Mouse (Mus musculus): ENCODE measurements around the gene Tnfrsf1b. TPM values are rescaled to one million over a fixed set of nuclear protein-coding genes. Genes with fewer than 3 reads are reported as not detected.

Gene Tnfrsf1b
- polyA plus RNA-seq, 1 experiment from 2014 or later = 9.4 TPM

DNA sequence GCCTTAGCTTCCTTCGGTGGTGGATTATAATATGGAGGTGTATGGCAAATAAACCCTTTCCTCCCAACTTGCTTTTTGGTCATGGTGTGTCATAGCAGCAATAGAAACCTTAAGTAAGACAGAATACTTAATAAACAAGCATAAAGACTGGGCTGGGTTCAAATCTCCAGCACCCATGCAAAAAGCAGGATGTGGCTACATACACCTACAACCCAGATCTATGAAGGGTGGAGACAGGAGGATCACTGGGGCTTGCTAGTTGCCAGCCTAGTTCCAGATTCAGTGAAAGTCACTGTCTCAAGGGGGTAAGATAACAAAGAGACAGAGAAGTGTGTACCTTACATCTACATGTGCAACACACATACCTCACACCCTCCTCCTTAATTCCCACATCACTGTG is 16.9 kb upstream of the Tnfrsf1b start:
- Histone ChIP-seq H3K9me3 (ENCODE audit: low read length) (no peaks in the 10 kb centered on the region), H3K4me1 (ENCODE audit: insufficient read depth) (peaks cover 8% of the 10 kb centered on the region), H3K9ac (replicated peaks) (no peak overlapping the region), H3K4me3 (ENCODE audit: low read depth, low read length) (no peak overlapping the region), H3K27ac (ENCODE audit: low read depth) (no peak overlapping the region), H3K27me3 (ENCODE audit: insufficient read depth, low read length) (no peaks in the 10 kb centered on the region), H3K4me2 (ENCODE audit: low read depth, low read length) (no peak overlapping the region), H3K36me3 (replicated peaks; ENCODE audit: insufficient read depth, low read length) (no peaks in the 10 kb centered on the region)
- no peak for TF ChIP-seq EP300 (IDR thresholded peaks at IDR 0.05; ENCODE audit: low read depth)
- no peak for TF ChIP-seq CTCF (IDR thresholded peaks at IDR 0.05; ENCODE audit: low read depth)
- ATAC-seq (no peak), DNase-seq (no peak)
- 72% methylated on average over 1 of the region's 1 CpGs for WGBS (ENCODE audit: insufficient replicate concordance)

DNA sequence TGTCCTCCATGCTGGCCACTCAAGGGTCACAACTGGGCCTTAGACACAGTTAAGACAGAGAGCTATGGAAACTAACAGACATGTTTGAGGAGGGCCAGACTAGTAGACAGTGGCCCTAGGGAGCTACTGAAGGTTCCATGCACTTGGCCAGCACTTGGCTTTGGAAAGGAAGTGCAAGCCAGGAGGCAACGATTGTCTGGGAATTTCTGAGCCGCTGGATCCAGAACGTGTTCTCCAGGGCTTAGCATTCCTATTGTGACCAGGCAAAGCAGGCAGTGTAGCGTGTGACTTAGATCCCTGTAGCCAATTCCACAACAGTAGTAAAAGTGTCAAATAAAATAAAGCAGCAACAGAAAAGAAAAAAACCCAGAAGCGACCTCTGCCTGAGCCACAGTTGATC is 14.1 kb upstream of the Tnfrsf1b start:
- no peak overlapping the region for H3K9ac ChIP-seq (replicated peaks)
- H3K4me2 ChIP-seq (ENCODE audit: low read depth, low read length) = no peak overlapping the region
- no peak overlapping the region for H3K27ac ChIP-seq (ENCODE audit: low read depth)
- H3K4me3 ChIP-seq (ENCODE audit: low read depth, low read length) = no peak overlapping the region
- DNase-seq = no peak
- no peaks in the 10 kb centered on the region for H3K27me3 ChIP-seq (ENCODE audit: insufficient read depth, low read length)
- no peak for ATAC-seq
- no peak for TF ChIP-seq EP300 (IDR thresholded peaks at IDR 0.05; ENCODE audit: low read depth)
- TF ChIP-seq CTCF (IDR thresholded peaks at IDR 0.05; ENCODE audit: low read depth) = no peak
- H3K4me1 ChIP-seq (ENCODE audit: insufficient read depth) = peaks cover 5% of the 10 kb centered on the region; the same call in 1 of the 2 replicates
- no peaks in the 10 kb centered on the region for H3K9me3 ChIP-seq (ENCODE audit: low read length)
- 67% methylated on average over 5 of the region's 5 CpGs for WGBS (ENCODE audit: insufficient replicate concordance)
- no peaks in the 10 kb centered on the region for H3K36me3 ChIP-seq (replicated peaks; ENCODE audit: insufficient read depth, low read length)

- TF ChIP-seq CTCF (IDR thresholded peaks at IDR 0.05; ENCODE audit: low read depth) (no peak), EP300 (IDR thresholded peaks at IDR 0.05; ENCODE audit: low read depth) (no peak)
- Histone ChIP-seq H3K9me3 (ENCODE audit: low read length) (no peaks in the 10 kb centered on the region), H3K4me1 (ENCODE audit: insufficient read depth) (peaks cover 15% of the 10 kb centered on the region), H3K27me3 (ENCODE audit: insufficient read depth, low read length) (no peaks in the 10 kb centered on the region), H3K27ac (ENCODE audit: low read depth) (peak overlapping the region; percentile 22; the same call in 1 of the 2 replicates), H3K4me3 (ENCODE audit: low read depth, low read length) (no peak overlapping the region), H3K36me3 (replicated peaks; ENCODE audit: insufficient read depth, low read length) (no peaks in the 10 kb centered on the region), H3K4me2 (ENCODE audit: low read depth, low read length) (no peak overlapping the region), H3K9ac (replicated peaks) (no peak overlapping the region)
- no peak for DNase-seq
- WGBS (ENCODE audit: insufficient replicate concordance) = 60% methylated on average over 5 of the region's 5 CpGs
- peak; percentile 54 for ATAC-seq
Observed at GRCm38 (mm10) chr4:145257751-145258434, 11.2 kb upstream of the Tnfrsf1b start.

GRCm38 (mm10) chr4:145256144-145256543 is 9.5 kb upstream of the Tnfrsf1b start:
- Histone ChIP-seq H3K36me3 (replicated peaks; ENCODE audit: insufficient read depth, low read length) (no peaks in the 10 kb centered on the region), H3K4me2 (ENCODE audit: low read depth, low read length) (no peak overlapping the region), H3K9ac (replicated peaks) (no peak overlapping the region), H3K4me1 (ENCODE audit: insufficient read depth) (peaks cover 15% of the 10 kb centered on the region), H3K27ac (ENCODE audit: low read depth) (no peak overlapping the region), H3K4me3 (ENCODE audit: low read depth, low read length) (no peak overlapping the region), H3K9me3 (ENCODE audit: low read length) (no peaks in the 10 kb centered on the region), H3K27me3 (ENCODE audit: insufficient read depth, low read length) (no peaks in the 10 kb centered on the region)
- TF ChIP-seq CTCF (IDR thresholded peaks at IDR 0.05; ENCODE audit: low read depth) (no peak), EP300 (IDR thresholded peaks at IDR 0.05; ENCODE audit: low read depth) (no peak)
- DNase-seq = no peak
- ATAC-seq = no peak
- WGBS (ENCODE audit: insufficient replicate concordance) = 76% methylated on average over 5 of the region's 5 CpGs

DNA sequence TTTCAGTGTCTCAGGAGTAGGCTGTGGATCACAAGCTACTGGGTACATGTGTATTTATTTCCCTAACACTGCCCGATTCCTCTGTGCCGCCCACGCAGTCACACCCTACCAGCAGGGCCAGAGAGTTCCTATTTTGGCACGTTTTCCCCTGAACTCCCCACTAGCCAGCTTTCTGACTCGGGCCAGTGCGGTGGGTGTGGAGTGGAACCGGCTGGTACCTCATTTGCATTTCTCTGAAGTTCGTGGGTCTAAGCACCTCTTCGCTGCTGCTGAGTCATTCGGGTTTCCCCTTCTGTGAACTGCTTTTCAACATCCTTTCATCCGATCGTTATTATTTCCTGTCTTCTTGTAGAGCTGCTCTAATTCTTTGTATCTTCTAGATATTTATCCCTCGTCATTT is 7.7 kb upstream of the Tnfrsf1b start:
- no peak overlapping the region for H3K9ac ChIP-seq (replicated peaks)
- H3K9me3 ChIP-seq (ENCODE audit: low read length) = no peaks in the 10 kb centered on the region
- ATAC-seq (peak; percentile 23; the same call in 1 of the 2 replicates), DNase-seq (peak; percentile 34)
- TF ChIP-seq CTCF (IDR thresholded peaks at IDR 0.05; ENCODE audit: low read depth) (no peak), EP300 (IDR thresholded peaks at IDR 0.05; ENCODE audit: low read depth) (no peak)
- no peak overlapping the region for H3K27ac ChIP-seq (ENCODE audit: low read depth)
- H3K27me3 ChIP-seq (ENCODE audit: insufficient read depth, low read length) = no peaks in the 10 kb centered on the region
- 10% methylated on average over 13 of the region's 13 CpGs for WGBS (ENCODE audit: insufficient replicate concordance)
- H3K36me3 ChIP-seq (replicated peaks; ENCODE audit: insufficient read depth, low read length) = no peaks in the 10 kb centered on the region
- H3K4me2 ChIP-seq (ENCODE audit: low read depth, low read length) = peak overlapping the region; percentile 58
- H3K4me3 ChIP-seq (ENCODE audit: low read depth, low read length) = no peak overlapping the region
- peaks cover 12% of the 10 kb centered on the region; the same call in 1 of the 2 replicates for H3K4me1 ChIP-seq (ENCODE audit: insufficient read depth)

- no peak for DNase-seq
Observed at GRCm38 (mm10) chr4:145252611-145253010, 5.9 kb upstream of the Tnfrsf1b start.

More at GRCm38 (mm10) chr4:145252611-145253010, 5.9 kb upstream of the Tnfrsf1b start:
- H3K9me3 ChIP-seq (ENCODE audit: low read length) = no peaks in the 10 kb centered on the region
- H3K27me3 ChIP-seq (ENCODE audit: insufficient read depth, low read length) = no peaks in the 10 kb centered on the region
- TF ChIP-seq EP300 (IDR thresholded peaks at IDR 0.05; ENCODE audit: low read depth) = no peak
- no peak for TF ChIP-seq CTCF (IDR thresholded peaks at IDR 0.05; ENCODE audit: low read depth)
- 65% methylated on average over 8 of the region's 8 CpGs for WGBS (ENCODE audit: insufficient replicate concordance)
- H3K36me3 ChIP-seq (replicated peaks; ENCODE audit: insufficient read depth, low read length) = no peaks in the 10 kb centered on the region
- H3K4me1 ChIP-seq (ENCODE audit: insufficient read depth) = peaks cover 12% of the 10 kb centered on the region; the same call in 1 of the 2 replicates
- no peak overlapping the region for H3K9ac ChIP-seq (replicated peaks)
- H3K4me3 ChIP-seq (ENCODE audit: low read depth, low read length) = no peak overlapping the region
- no peak overlapping the region for H3K27ac ChIP-seq (ENCODE audit: low read depth)
- ATAC-seq = no peak
- no peak overlapping the region for H3K4me2 ChIP-seq (ENCODE audit: low read depth, low read length)
